In the genomic region with DNA sequence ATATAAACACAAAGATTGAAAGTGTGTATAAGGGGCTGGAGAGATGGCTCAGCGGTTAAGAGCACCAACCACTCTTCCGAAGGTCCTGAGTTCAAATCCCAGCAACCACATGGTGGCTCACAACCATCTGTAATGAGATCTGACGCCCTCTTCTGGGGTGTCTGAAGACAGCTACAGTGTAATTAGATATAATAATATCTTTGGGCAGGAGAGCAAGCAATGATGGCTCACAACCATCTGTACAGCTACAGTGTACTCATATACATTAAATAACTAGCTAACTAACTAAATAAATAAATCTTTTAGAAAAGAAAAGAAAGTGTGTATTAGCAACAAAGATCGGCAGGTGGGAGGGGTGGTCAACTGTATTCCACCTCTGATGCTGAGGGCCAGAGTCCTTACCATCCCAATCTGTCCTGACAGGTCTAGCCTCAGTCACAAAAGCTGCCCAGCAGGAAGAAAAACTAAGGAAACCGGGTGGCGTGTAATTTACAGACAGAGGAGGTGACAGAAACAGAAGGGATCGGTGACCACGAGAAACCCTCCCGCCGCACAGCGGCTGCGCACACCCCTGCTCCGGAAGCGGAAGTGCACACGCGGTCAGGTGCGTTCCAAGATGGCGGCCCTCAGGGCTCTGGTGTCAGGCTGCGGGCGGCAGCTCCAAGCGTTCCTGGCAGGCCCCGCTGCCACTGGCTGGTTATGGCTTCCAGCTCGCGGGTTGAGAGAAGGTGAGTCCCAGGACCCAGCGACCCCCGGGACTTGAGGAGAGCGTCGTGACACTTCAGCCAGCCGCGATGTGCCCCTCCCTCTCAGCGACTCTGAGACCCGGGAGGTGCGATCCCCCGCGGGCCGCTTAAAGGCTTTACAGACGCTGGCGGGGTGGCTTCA, we compare ENCODE assay signal across 7 mouse cellular contexts. TPM values are rescaled to one million over a fixed set of nuclear protein-coding genes. Genes with fewer than 3 reads are reported as not detected.
DNase-seq lines count a peak whose midpoint lies in the region; ATAC-seq lines count a peak whose summit lies in the region.

A gene (plus strand): TSS at position 585 of the 888 bp plus-strand sequence.

- no peaks in the 10 kb centered on the region for H3K9me3 ChIP-seq in intestine, embryonic 15.5 days
- no peaks in the 10 kb centered on the region for H3K9me3 ChIP-seq in midbrain, embryonic 10.5 days (replicated peaks)

- 0 out of 2 replicates have a peak within 1 kb of the TSS, but pooled peaks have one; percentile 48 for H3K27ac ChIP-seq in intestine, embryonic 15.5 days
- H3K27ac ChIP-seq in midbrain, embryonic 10.5 days (replicated peaks) = peak within 1 kb of the TSS; percentile 87

- H3K4me3 ChIP-seq in intestine, embryonic 15.5 days (replicated peaks) = peak within 1 kb of the TSS; percentile 84
- H3K4me3 ChIP-seq in midbrain, embryonic 10.5 days = peak within 1 kb of the TSS; percentile 82

- WGBS in intestine, embryonic 15.5 days = 6% methylated on average over 38 of the region's 38 CpGs
- WGBS in midbrain, embryonic 10.5 days = 6% methylated on average over 38 of the region's 38 CpGs

- peak within 1 kb of the TSS; percentile 84 for H3K4me2 ChIP-seq in intestine, embryonic 15.5 days (replicated peaks)

- H3K27me3 ChIP-seq in intestine, embryonic 15.5 days (replicated peaks) = 0 out of 2 replicates have a peak, but pooled peaks cover 6% of the 10 kb centered on the region
- peaks cover 7% of the 10 kb centered on the region; the same call in 1 of the 2 replicates for H3K27me3 ChIP-seq in midbrain, embryonic 10.5 days (ENCODE audit: low read depth, poor library complexity, severe bottlenecking)

- DNase-seq in adrenal gland, adult (ENCODE audit: inconsistent age in 2 of 2, low spot score in 1 of 2) = peak; percentile 89 to 95
- DNase-seq in embryo, embryonic 10.5 days (ENCODE audit: low spot score) = peak; percentile 92
- DNase-seq in gastrocnemius, postnatal 25 days = peak; percentile 77
- DNase-seq in left cerebral cortex, postnatal 25 days (ENCODE audit: low spot score in 2 of 2) = peak; percentile 86 to 87
- DNase-seq in midbrain, embryonic 10.5 days (ENCODE audit: low spot score) = peak; percentile 85
- DNase-seq in right cerebral cortex, postnatal 4 days = peak; percentile 85

- peak; percentile 97 for ATAC-seq in intestine, embryonic 15.5 days

- intact Hi-C loops in left cerebral cortex, postnatal 25 days (cut with DNase I) = loop anchor here (5.0 kb wide), 1 partner anchor 78 kb away; a partner anchor contains a TSS

- H3K4me1 ChIP-seq in intestine, embryonic 15.5 days (replicated peaks) = peaks cover 10% of the 10 kb centered on the region
- peaks cover 21% of the 10 kb centered on the region for H3K4me1 ChIP-seq in midbrain, embryonic 10.5 days

- peak within 1 kb of the TSS; percentile 80 for H3K9ac ChIP-seq in intestine, embryonic 15.5 days

- H3K36me3 ChIP-seq in intestine, embryonic 15.5 days = no peaks in the 10 kb centered on the region
- peaks cover 19% of the 10 kb centered on the region for H3K36me3 ChIP-seq in midbrain, embryonic 10.5 days

RNA-seq across cellular contexts. Expression of the gene that starts here (rescaled TPM):
- total RNA-seq in gastrocnemius, postnatal 25 days (2021) = 10 to 100 TPM; 74.1 to 79.3 TPM
- 153 and 158 TPM in 2 replicates for polyA plus RNA-seq in intestine, embryonic 15.5 days (2015; fragmentation: Nextera tagmentation; extraction: Ambion mirVana)
- 10 to 100 TPM; 81.7 to 83.5 TPM for total RNA-seq in left cerebral cortex, postnatal 25 days (2021)
- polyA plus RNA-seq in midbrain, embryonic 10.5 days (2016; fragmentation: Nextera tagmentation; extraction: Ambion mirVana) = 143 and 156 TPM in 2 replicates

Comparison
In these comparisons a context has a peak if more than half of its experiments do, and no peak if none do; other contexts are left out.
1. Peak in every context shown above with its lines: DNase-seq, ATAC-seq, H3K4me3 ChIP-seq and H3K27ac ChIP-seq.